Mouse (Mus musculus) left cerebral cortex, postnatal 14 days (tissue): Measurements from ENCODE around the gene Eif2b3. TPM values are rescaled to one million over a fixed set of nuclear protein-coding genes. Genes with fewer than 3 reads are reported as not detected.
A peak's percentile ranks its signal among the peaks of the same experiment; 100 is the strongest.

Source experiments
- DNase-seq, 2 experiments: peaks; one replicate each; pipeline ENCODE4 v3.0.0; 2021 to 2022; ENCODE audit warnings: low spot score in 2 of 2, mixed read lengths in 1 of 2
- intact Hi-C: fragments of 180-260 bp; cut with DNase I; formaldehyde crosslinking; loops from one replicate; pipeline ENCODE4 v1.15.1; 2025
- total RNA-seq, 2 experiments: library from RNA; stranded (reverse); gene quantifications; 2 replicates each; pipeline ENCODE4 v1.2.3; 2021

Gene Eif2b3
- total RNA-seq, 2 experiments from 2014 or later: 18.9 to 20.5 TPM

DNA sequence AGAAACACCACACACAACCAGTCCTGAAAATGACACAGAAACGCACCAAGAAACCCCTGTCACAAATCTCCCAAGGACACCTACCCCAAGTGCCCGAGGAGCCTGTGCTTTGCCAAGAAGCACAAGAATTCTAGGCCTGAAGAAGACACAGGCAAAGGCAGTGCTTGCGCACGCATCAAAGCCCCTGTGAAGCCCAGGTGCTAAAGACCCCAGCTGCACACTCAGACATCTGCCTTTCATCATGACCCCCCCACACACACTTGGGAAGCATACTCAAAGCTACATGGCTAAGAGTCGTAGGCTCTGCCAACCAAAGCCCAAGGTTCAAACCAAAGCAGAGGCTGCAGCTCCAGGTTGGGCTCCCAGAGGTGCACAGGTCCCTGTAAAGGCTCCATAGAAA, 96.4 kb downstream of the Eif2b3 start:
- intact Hi-C loops: no loop called here
- no peak for DNase-seq

DNA sequence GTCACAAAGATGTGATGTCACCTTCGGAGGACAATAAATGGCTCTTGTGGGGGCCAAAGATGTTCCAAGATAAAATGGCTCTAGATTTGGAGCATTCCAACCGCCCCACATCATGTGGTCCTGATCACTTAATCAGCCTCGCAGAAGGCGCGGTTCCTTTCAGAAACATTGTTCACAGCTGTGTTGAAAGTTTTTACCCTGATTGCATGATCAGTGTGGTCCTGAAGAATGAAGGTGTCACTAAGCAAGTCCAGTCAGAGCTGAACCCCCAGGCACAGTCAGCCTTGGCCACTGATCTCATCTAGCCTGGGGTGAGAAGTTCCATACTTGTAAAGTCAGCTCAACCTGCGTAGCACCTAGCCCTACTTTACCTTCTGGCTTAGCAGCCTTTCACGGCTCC, 98.7 kb downstream of the Eif2b3 start:
- DNase-seq: no peak
- intact Hi-C loops: no loop called here

DNA sequence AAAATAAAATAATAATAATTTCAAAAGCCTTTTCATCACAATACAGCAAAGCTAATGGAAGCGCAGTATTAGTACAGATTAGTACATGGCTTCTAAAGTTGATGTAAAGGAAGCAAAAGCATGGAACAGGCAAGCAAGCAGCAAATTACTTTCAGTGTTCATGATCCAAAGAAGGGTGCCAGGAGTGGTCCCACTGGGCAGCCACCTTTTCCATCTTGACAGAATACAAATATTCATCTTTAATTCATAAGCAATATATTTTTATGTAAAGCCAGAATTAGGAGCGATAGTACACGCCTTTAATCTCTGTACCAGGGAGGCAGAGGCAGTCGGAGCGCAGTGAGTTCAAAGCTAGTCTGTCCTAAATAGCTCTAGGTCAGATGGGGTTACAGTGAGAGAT, 100.4 kb downstream of the Eif2b3 start:
- intact Hi-C loops: loop anchor here (2.0 kb wide), 1 partner anchor 125 kb away; the partner anchor contains the start of genes Hectd3 and Urod
- DNase-seq: no peak

DNA sequence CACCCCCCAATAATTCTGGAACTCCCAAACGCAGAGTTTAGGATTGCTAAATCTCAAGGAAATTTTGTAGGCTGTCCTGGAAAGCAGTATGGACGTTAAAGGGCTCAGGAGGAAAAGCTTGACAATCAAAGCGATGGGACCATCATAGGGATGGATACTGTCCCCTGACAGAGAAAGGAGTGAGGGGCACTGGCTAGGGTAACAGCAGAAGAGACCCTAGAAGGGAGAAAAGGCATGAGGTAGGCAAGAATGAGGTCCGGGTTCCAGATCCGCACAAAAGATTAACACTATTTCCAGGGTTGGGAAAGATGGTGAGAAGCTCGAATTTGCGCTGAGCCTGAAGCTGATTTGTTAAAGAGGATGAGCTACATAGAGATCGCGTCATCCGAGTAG, 100.8 kb downstream of the Eif2b3 start:
- DNase-seq: no peak
- intact Hi-C loops: loop anchor here (2.0 kb wide), 1 partner anchor 125 kb away; the partner anchor contains the start of genes Hectd3 and Urod

DNA sequence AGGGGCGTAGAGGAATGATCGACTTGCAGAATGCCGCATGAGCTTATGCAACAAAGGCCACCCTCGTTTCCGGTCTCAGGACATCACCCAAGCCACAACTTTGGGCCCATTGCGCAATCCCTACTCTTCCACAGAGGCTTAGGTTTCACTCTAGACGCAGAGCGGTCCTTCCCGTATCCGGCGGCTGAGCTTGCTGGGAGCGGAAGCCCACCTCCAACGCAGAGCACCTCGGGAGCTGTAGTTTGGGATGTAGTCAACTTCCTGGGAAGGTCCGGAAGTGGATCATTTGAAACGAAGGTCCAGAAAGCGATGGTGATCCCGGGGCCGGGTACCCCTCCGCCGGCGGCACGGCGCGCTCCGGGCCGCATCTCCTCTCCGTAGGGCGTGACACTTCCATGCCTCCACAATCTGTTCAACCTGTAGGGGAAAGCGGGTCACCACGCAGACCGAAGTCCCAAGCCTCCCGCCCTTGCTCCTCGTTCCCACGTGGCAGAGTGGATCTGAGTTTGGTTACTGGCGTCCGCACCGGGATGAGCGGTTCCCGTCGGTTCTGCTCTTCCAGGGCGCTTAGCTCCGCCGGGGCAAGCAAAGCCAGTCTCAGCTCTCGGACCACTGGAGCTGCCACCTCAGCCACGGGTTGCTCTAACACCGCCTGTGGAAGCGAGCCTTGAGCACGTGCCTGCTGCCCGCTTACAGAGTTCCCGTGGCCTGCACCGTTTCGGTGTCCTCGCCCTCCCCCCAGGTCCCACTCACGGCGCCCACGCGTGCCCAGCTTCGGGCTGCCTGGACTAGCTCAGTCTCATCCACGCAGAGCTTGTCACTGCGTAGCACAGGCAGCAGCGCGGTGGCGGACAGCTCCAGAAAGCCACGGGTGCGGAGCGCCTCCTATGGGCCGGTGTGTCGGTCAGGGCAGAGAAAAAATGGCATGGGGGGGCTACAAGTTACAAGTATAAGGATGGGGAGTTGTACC, 101.5 kb downstream of the Eif2b3 start:
- intact Hi-C loops: loop anchor here (2.0 kb wide), 1 partner anchor 126 kb away; the partner anchor contains the start of genes Hectd3 and Urod
- DNase-seq: peak; percentile 93 to 97

DNA sequence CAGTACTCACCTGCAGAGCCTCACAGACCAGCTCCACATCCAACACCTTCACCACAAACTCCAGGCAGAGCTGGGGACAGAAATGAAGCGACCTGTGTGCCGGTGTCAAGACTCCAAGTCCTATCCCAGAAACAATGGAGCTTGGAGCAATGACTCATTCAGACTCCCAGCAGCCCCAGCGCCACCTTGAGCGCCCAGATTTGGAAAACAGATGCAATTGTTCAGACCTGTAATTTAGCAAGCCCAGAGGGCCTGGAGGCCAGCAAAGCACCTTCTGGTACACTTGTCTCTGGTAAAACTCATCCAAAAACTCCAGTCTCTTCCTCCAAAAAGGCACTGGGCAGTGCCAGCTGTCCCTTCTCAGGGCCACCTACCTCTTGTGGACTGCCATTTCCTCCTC, 103.0 kb downstream of the Eif2b3 start:
- no peak for DNase-seq
- intact Hi-C loops: no loop called here

GRCm38 (mm10) chr4:117123546-117124217, 104.5 kb downstream of the Eif2b3 start:
- no peak for DNase-seq
- intact Hi-C loops: no loop called here

- DNase-seq: no peak
- intact Hi-C loops: no loop called here
Observed at GRCm38 (mm10) chr4:117124218-117124517, 105.0 kb downstream of the Eif2b3 start.

GRCm38 (mm10) chr4:117124518-117125347, 105.5 kb downstream of the Eif2b3 start:
- peak; percentile 40 to 58 for DNase-seq
- intact Hi-C loops: no loop called here

DNA sequence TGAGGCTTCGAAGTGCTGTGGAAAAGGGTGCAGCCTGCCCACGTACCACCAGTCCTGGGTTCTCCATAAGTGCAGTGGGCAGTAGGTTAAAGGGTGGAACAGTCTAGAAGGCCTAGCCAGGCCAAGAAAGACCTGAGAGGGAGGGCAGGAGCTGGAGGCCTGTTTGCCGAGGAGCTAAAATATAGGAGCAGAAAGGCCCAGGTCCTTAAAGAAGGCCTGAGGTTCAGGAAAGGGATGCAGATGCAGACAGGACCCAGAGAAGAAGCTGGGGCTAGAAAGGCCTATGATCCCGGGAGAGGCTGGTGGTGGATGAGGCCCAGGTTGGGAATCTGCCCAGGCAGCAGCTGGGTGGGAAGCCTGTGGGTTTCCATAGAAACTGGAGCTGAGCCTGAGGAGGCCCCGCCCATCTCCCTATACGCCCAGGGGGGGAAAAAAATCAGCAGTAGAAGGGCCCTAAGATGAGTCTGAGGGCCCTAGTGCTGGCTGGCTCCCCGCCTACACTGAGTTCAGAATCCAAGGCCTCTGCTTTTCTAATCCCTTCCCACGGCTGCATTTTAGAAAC, 106.2 kb downstream of the Eif2b3 start, which contains the start of gene Btbd19:
Gene Btbd19 (minus strand): TSS at position 378 of the 562 bp plus-strand sequence.
- intact Hi-C loops: no loop called here
- DNase-seq: peak; percentile 78 to 84

DNA sequence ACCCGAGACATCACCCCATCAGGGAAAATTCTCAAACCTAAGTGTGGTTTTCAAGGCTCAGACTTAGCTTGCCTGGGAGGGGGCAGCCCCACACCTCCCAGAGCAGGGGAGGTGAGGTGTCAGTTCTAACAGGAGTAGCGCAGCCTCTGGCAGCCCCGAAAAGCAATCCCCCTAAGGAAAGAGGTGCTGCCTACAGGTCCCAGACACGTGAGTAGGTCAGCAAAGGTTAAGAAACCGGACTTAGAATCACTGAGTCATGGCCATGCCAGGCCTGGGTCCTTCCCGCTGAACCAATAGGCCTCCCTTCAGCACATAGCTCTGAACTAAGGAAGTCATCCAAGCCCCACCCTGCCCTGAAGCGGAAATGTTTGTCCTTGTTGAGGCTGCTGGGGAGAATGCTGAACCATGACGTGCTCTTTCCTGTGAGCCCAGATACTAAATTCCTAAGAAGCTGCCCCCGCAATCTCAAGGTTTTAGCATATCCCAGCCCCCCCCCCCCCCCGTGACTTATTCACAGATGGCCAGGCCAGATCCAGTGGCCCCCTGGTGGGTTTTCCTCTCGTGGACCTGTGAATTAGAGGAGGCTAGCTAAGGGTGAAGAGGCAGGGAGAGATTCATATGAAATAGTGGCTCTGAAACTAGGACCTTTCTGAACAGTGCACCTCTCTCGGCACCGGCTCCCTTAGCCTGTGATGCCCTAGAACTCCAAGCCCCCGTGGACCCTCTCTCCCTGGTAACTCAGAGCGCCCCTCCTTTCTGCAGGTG, 106.9 kb downstream of the Eif2b3 start:
- intact Hi-C loops: no loop called here
- DNase-seq: peak; percentile 44 to 69

GRCm38 (mm10) chr4:117126675-117127290, 107.6 kb downstream of the Eif2b3 start, which contains the start of gene Tctex1d4:
TSS of gene Tctex1d4 (plus strand) at chr4:117126794.
- intact Hi-C loops: no loop called here
- no peak for DNase-seq

DNA sequence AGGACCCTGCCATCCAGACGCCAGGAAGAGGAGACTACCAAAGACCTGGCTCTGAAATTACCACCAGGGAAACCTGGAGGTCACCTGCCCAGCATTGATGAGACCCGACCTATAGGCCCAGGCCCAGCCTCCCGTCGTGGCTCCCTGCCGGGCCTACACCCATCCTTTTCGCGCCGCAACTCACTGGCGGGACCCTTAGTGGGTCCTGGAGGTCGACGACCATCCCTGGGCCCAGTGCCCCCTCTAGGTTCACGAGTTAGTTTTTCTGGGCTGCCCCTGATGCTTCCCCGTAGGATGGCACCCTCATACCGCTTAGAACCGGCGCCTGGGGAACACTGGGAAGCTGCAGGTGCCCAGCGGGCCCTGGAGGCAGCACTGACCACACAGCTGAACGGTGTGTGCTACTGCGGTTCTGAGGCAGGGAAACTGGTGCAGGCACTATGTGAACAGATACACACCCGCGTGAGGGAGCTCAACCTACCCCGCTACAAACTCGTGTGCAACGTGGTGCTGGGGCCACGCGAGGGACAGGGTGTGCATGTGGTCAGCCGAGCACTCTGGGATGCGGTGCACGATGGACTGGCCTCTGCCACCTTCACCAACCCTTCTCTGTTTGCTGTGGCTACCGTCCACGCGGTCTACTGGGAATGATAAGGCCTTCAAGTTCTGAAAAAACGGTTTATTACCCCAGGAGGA, 108.9 kb downstream of the Eif2b3 start:
- no peak for DNase-seq
- intact Hi-C loops: no loop called here

- DNase-seq: no peak
- intact Hi-C loops: no loop called here
Observed at GRCm38 (mm10) chr4:117130790-117131189, 111.6 kb downstream of the Eif2b3 start.

DNA sequence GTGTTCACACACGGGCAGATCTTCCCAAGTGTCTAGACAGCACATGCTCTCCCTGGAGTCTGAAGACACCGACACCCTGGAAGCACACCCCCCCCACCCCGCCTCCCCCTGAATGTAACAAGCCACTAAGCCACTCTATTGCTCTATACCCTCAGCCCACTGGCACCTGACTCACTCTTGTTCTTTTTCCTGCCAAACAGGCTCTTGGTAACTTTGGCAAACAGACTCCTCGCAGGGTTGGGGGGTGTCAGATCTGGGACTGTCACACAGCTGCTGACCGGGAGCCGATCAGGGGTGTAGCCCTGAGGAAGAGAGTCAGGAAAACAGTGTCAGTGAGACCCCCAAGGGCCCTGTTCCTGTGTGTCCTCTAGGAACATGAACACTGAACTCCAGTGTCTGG, 112.0 kb downstream of the Eif2b3 start:
- DNase-seq: no peak
- intact Hi-C loops: no loop called here

- DNase-seq: no peak
- intact Hi-C loops: no loop called here
Observed at GRCm38 (mm10) chr4:117131890-117132793, 112.9 kb downstream of the Eif2b3 start.

- DNase-seq: no peak
- intact Hi-C loops: no loop called here
Observed at GRCm38 (mm10) chr4:117132794-117133143, 113.6 kb downstream of the Eif2b3 start.
